Mouse (Mus musculus): Measurements from ENCODE around the gene Abhd12b.

GRCm38 (mm10) chr12:70105885-70106284, 48.1 kb upstream of the Abhd12b start:
- TF ChIP-seq POLR2A (IDR thresholded peaks at IDR 0.05; ENCODE audit: control insufficient read depth, low read depth, low read length) (no peak), CTCF (IDR thresholded peaks at IDR 0.05; ENCODE audit: control insufficient read depth, insufficient read depth, insufficient replicate concordance, low read depth, low read length) (no peak)
